Mouse (Mus musculus): Measurements from ENCODE around the gene Med18.
"Not testable (repeated sequence)": the region's sequence is repeated elsewhere in the genome, so short reads cannot be mapped to it uniquely, and the experiment has no call there.

Med18 gene

DNA sequence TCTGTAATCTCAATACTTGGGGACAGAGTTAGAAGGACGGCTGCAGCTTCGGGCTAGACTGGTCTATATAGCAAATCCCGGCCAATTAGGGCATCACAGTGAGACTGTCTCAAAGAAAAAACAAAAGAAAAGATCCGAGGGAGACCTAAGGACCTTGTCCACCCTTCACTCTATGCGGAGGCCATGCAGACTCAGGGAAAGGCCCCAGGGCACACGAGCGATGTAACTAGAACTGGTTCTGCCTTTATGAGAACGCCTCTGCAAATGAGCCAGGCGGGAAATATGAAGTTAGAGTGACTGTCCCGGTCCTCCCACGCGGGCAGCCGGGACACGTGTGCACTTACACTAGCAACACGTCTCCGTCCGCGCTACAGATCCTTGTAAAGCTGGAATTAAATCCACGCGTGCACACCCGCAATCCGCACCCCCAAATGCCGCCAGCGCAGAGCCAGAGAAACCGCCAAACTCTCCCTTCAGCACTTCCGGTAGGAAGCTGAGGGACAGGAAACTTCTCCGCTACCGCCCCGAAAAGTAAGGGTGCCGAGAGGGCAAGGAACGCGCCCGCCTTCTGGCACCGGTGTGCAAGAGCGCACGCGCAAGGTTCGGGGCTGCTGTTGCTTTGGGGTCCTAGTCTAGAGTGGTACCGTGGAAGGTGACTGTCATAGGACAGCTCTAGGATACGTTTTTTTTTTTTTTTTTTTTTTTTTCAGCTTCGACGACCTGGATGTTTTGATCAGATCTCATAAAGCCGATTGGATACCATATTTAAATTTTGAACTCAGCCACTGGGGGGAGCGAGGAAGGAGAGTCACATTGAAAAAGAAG, at the start of gene Med18:
TSS of gene Med18 (minus strand) at position 492 of the 825 bp plus-strand sequence.
- peak; percentile 93 to 95 for DNase-seq

DNA sequence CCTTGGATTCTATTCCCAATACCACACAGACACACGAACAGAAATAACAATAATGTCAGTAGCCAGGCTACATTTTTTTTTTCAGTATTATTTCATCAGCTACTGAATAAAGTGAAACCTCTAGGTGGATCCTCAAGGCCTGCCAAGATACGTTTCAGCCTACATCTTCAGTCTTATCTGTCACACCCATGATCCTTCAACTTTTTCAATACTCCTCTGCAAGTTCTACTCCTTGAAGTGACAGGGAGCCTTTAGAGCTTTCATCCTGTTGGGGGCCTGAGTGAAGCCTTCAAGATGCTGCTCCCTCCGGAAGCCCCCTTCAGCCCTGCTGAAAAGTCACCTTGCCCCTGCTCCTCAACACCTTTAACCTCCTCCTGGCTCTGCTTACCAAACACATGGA, 48.4 kb upstream of the Med18 start:
- DNase-seq, result no peak

DNA sequence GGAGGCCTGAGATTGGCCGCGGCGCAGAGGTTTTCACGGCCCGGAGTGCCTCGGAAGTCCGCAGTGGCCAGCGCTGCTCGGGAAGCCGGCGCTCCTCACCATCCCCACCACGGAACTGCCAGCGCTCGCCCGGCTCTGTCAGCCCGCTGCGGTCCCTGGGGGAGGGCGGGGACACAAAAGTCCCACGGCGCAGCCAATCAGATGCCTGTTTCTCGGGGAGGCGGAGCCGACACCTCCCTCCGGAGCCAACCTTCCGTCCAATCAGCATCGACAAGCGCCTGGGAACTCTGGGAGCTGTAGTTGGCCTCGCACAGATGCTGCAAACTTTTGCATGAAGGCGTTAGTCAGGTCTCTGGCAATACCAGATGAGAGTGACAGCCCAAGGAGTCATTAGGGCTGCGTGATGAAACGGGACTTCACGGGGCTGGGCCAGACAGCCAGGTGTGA, 46.7 kb upstream of the Med18 start, which contains the start of gene Sesn2:
TSS of gene Sesn2 (minus strand) at position 150 of the 447 bp plus-strand sequence.
- DNase-seq, result peak; percentile 98 to 99

DNA sequence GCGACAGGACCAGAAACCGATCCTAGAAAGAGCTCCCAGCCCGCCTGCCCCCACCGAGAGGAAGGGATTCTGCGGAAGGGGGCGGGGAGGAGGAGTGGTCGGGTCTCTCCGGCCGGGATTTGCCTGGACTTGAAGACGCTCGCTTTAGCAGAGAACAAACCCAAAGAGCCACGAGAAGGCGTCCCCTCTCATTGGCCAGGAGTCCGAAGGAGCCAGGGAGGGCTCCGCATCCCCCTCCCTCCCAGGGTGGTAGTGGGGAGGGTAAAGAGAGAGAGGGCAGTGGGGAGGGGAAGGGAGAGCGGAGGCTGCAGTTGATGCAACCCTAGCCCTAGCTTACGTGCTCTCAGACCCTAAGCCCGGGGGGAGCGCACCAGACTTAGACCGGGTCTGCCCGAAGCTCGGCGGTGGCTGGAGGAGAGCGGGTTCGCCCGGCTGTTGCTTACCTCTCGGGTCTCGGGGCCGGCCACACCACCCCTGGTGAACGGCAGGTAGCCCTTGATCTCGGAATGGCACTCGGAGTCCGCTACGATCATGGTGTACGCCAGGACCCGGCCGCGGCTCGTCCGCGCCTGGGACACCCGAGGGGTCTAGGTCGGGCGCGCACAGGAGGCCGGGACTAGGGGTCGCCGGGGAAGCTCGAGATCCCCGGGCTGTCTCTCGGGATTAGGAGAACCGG, 46.0 kb upstream of the Med18 start:
- peak; percentile 87 to 92 for DNase-seq

DNA sequence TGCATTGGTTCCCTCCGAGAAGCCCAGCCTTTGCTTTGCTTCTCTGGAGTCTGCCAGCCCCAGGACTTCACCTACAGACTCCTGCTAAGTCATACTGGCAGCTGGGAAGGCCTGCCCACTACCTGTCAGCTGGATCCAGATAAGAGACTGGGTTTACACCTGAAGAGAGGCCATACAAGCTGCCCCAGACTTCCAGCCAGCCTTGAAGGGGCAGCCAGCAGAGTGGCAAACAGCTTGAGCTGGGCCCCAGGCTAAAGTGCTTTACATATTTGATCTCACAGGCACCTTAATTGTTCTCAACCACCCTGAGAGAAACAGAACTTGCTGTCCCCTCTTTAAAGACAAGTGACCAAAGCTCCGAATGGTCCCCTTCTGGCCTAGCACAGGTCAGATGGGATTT, 43.5 kb upstream of the Med18 start:
- peak in 1 of 2 experiments; percentile 75 for DNase-seq

DNA sequence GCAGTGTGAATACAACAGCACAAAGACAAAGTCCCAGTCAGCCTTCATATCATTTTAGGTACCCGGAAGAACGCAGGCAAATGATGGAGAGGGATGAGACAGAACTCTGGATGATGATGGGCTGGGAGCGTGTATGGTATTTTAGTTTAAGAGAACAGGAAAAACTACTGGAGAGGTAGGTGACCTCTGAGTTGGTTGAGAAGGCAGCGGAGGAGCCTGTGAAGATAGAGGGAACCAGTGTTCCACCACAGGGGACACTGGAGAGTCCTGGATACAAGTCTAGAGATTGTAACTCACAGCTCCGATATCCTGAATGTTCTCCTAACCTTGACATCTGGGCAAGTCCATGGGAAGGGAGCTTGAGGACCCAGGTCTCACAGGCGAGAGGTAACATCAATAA, 42.5 kb upstream of the Med18 start:
- no peak for DNase-seq

DNA sequence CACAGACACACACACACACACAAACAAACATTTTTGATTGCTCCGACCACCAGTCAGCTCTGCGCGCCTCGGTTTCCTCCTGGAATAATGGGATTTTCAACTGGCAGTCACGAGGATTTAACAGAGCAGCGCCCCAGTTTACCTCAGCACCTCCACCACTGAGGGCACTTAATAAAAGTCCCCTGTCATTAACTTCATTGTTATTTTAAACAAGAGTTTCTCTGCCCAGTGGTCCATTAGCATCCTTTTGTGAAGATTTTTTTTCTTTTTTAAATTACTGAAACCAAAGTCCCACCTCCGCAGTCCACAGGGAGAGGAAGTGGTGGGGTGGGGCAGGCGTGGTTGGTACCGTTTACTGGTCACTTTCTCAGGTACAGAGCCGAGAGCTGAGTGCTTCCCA, 42.1 kb upstream of the Med18 start:
- no peak for DNase-seq

DNA sequence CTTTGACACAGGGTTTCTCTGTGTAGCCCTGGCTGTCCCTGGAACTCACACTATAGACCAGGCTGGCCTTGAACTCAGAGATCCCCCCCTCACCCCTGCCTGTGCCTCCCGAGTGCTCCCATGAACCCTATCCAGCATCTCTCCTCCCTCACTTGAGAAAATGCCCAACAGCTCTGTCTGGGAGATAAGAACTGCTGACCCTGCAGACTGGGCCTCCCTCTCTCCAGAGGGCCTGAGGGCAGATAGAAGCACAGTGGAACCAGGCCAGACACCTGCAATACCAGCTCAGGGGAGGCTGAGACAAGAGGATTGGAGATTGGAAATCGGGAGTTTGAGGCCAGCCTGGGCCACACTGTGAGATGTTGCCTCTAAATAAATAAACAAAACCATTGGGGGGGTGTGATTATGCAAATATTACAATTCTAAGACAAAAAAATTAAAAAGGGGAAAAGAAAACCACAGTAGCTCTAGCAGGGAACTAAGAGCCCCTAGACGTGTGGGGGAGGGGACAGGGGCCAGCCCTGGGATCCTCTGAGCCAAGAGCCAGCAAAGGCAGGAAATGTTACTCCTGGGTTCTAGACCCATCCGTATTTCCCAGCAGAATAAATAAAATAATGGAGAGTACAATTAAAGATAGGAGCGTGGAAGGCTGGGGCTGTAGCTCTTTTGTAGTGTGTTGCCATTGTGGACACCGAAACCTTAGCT, 41.5 kb upstream of the Med18 start:
- DNase-seq, result no peak

DNA sequence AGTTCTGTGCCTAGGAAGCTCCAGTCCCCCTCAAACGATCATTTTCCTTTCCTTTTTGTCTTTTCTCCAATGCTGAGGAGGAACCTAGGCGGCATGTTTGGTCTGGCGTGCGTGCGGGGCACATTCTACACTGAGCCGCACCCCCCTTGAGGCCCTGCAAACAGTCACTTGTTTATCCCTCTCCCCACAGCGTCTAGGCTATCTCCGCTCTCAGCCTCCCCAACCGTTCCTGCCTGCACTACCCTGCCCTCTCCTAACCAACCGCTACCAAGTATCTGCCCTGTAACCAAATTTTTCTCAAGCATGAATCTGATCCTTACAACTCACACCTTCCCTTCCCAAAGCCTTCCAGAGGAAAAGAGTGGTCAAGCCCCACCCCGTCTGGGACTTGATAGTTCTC, 39.6 kb upstream of the Med18 start:
- DNase-seq, result no peak

DNA sequence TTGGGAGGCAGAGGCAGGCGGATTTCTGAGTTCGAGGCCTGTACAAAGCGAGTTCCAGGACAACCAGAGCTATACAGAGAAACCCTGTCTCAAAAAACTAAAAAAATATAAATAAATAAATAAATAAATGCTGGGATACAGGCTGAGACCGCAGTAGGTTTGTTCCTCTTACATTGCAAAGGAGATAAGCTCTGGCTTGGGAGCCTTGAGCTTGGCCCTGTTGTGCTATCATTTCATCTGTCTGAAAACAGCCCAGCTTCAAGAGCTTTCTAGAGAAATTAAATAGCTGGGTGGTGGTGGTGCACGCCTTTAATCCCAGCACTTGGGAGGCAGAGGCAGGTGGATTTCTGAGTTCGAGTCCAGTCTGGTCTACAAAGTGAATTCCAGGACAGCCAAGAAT, 37.9 kb upstream of the Med18 start:
- no peak for DNase-seq

DNA sequence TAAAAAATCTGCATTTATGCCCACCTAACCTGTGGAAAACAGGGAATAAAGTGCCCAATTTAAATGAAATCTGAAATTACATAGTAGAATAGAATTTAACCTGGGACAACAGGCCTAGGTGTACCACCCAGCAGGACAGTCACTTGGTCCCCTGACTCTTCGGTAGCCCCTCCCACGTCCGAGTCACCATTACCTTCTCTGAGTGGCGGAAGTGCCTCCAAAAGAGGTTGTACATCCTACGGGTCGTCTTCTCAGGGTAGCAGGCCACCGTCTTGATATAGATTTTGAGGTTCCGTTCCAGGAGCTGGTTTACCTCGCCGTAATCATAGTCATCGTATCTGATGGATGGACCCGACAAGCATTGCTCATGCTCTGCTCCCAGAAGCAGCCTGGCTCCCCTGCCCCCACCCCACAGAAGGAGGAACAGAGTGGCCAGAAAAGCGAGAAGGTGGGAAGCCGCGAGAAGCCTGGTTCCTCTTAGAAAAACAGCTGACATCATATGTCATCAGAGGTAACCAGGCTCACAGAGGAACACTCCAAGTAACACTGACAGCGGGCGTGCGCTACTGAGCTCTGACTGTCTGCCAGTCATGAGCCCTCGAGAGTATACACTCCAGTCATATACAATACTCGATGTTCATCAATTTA, 30.7 kb upstream of the Med18 start:
- DNase-seq, result peak; percentile 56 to 61

DNA sequence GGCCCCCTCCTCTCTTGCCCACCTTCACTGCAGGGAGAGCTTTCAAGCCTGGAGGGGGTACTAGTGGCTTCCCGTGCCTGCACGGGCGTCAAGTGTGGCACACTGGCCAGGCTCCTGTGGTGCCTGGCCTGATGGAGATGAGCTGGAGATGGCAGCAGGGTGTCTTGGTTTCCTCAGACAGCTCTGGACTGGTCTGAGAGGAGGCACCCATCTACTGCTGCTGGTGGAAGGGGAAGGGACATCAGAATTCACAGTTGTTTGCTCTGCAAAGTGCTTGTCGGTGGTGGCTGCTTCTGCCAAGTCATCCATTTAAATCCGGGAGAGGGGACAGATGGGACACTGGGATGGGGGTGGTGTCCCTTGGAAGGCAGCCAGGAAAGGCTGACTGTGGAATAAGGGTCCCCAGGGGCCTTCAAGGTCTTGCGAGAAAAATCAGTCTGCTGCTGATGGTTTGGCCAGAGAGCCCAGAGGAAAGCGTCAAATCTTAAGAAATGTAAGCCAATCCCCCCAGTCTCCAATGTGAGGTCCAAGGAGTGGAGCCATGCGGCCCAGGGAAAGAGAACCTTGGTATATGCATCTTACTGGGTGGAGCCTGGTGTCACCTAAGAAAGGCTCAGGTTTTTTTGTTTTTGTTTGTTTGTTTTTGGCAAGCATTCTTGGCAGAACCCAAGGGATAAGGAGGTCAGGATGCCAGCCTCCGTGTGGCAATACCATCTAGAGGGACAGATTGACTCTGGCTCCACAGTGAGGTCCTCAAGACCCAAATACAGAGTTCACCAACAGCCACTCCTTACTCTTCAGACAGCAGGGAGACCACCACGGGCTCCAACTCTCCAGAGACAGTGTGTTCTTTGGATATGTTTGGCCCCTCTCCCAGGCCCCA, 28.7 kb upstream of the Med18 start:
- peak; percentile 23 to 71 for DNase-seq

DNA sequence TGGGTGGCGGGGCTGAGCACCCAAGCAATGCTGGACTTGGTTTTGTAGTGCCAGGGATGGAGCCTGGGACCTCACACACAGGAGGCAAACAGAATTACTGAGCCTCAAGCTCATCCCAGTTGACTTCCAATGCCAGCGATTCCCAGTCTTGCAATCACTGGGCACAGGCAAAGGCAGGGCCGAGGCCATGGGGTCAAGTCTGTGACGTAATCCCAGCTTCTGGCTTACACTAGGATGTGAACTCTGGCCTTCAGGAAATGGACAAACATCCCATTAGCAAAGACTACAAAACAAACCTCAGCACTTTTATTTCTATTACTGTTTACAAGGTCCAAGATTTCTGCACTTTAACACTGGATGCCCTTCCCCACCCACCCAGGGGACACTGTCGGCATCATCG, 28.0 kb upstream of the Med18 start:
- peak; percentile 54 to 65 for DNase-seq

DNA sequence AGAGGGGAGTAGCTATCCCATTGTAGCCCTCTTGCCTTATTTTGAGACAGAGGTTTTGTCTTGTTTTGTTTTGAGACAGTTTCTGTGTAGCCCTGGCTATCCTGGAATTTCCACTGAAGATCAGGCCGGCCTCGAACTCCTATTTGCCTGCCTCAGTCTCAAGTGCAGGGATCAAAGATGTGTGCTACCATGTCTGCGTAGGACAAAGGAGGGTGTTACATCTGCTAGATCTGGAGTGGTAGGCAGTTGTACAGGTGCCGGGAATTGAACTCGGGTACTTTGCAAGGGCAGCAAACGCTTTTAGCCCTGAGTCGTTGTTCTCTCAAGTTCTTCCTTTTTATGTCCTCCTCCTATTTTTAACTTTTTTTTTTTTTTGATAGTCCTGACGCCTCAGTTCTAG, 27.3 kb upstream of the Med18 start:
- DNase-seq, result no peak

DNA sequence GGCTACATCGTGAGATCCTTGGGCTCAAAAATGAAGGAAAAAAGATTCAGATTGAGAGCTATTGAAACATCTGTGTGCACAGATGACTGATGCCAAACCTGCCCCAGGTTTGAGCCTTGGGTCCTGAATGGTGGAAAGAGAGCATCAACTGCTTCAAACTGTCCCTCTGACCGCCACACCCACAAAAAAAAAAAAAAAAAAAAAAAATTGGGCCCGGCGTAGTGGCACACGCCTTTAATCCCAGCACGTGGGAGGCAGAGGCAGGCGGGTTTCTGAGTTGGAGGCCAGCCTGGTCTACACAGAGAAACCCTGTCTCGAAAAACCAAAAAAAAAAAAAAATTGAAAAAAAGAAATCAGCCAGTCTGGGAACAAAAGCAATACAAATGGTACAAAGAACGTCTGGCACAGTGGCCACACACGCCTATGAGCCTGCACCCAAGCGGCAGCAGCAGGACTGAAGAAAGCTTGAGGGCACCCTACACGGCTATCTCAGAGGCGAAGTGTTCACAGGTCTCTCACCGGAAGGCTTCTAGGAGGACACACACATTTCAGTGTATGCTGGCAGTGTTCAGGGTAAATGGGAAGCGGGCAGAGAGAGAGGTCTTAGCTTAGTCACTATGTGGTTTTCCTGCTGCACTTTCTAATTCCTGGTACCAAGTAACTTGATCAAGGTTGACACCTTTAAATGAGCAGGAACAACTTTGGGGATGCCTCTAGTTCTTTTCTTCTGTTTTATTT, 26.7 kb upstream of the Med18 start:
- DNase-seq, result no peak

DNA sequence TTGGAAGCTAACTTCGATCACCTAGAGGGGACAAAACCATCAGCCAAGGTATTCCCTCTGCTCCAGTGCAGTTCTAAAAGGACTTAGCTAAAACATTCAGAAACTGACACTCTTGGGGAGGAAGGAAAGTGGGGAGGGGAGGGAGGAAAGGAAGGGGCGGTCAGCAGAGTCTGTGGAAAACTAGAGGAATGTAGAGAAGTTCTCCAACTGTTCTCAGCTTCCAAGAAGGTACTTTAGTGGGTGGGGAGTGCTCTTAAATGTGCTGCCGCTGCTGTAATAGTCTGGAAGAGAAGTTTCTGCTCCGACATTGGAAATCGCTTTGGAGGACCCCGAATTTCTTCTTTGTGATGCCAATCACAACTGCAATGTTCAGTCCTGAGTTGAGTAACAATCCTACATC, 25.3 kb upstream of the Med18 start:
- DNase-seq, result no peak

DNA sequence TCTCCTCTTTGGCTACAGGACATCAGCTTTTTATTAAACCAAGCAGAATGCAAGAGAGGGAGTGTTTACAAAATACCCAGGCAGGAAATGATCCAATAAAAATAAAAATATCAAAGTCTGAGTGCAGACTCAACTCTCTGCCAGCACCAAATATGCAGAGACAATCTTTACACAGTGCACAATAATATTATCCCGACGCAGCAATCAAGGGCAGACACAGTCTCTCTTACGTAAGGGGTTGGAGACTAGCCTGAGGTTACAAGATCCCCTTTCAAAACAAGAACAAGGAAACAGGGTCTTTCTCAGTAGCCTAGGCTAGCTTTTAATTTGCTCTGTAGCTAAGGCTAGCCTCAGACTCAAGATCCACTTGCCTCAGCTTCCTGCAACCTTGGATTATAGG, 24.8 kb upstream of the Med18 start:
- no peak for DNase-seq

DNA sequence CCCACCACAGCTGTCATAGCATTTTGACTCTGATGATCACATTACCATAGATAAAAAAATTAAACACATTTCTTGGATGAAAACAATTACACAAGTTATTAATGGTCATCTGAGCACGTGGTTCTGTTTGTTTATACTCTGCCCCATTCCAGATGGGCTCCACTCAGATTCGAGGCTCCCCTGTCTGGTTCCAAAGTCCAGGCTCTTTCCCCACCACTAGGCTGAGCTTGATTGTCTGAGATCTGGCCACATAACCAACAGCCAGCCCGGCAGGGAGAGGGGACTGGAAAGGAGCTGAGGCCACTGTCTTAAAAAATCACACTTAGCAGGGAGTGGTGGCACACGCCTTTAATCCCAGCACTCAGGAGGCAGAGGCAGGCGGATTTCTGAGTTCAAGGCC, 21.1 kb upstream of the Med18 start:
- DNase-seq, result no peak

DNA sequence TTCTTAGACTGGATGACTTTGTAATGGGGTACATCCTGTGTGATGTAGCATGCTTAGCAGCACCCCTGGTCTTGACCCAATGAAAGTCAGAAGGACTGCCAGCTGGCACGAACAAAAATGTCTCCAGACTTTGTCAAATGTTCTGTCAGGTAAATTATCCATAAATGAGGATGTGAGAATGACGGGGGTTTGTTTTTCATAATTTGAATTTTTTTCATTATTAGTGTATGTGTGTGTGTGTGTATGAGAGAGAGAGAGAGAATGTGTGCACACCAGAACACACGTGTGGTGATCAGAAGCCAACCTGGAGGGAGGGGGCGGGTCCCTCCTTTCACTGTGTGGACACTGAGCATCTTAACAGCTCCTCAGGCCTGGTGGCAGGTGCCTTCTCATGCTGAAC, 20.5 kb upstream of the Med18 start:
- no peak for DNase-seq

DNA sequence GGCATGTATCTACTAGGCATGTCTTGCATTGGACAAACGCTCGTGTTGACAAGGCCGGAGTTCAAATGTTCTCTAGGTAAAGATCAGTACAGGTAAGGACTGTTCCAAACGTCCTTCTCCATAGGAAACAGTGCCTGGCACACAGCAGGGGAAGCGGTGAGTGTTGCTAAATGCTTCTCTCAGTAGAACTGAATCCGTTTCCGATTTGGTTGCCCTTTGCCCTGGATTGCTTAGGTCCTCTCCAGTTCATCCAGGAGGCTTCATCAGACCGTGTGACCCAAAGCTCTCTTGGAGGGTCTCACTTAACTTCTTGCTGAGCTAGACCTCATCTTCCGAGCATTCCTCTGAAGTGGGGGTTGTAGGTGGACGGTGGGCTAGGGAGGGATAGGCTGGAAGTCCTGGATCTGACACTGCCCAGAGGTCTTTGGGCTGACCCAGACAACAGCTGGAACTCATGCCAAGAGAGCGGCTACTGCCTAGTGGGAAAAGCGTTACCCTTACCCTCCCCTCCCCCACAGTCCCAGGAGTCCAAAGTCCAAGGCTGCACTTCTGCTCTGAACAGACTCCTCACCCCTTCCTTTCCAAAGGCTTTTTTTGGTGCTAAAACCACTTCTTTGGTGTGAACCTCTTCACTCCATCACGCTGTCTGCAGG, 19.4 kb upstream of the Med18 start:
- no peak for DNase-seq

DNA sequence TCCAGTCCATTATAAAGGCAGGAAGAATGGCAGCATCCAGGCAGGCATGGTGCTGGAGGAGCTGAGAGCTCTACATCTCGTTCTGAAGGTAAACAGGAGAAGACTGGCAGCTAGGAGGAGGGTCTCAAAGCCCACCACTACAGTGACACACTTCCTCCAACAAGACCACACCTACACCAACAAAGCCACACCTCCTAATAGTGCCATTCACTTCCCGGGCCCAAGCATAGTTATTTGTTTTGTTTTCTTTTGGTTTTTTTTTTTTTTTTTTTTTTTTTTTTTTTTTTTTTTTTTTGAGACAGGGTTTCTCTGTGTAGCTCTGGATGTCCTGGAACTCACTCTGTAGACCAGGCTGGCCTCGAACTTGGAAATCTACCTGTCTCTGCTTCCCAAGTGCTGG, 18.4 kb upstream of the Med18 start:
- not testable (repeated sequence) for DNase-seq
